Mouse (Mus musculus): ENCODE results near the gene Ffar3.
"Not testable (repeated sequence)": the region's sequence is repeated elsewhere in the genome, so short reads cannot be mapped to it uniquely, and the experiment has no call there.

The Ffar3 gene

GRCm38 (mm10) chr7:30844676-30845297 is 11.2 kb downstream of the Ffar3 start:
- no peak for DNase-seq (ENCODE audit: low read depth)

GRCm38 (mm10) chr7:30842092-30842491 is 13.9 kb downstream of the Ffar3 start:
- no peak for DNase-seq (ENCODE audit: low read depth)

- no peak for DNase-seq (ENCODE audit: low read depth)
These were observed 14.6 kb downstream of the Ffar3 start for GRCm38 (mm10) chr7:30841379-30841778.

GRCm38 (mm10) chr7:30840306-30840705 is 15.7 kb downstream of the Ffar3 start:
- DNase-seq (ENCODE audit: low read depth) = no peak

- DNase-seq (ENCODE audit: low read depth) = no peak
These were observed 18.7 kb downstream of the Ffar3 start for GRCm38 (mm10) chr7:30837277-30837676.

GRCm38 (mm10) chr7:30832684-30833083 is 23.3 kb downstream of the Ffar3 start:
- not testable (repeated sequence) for DNase-seq (ENCODE audit: low read depth)

GRCm38 (mm10) chr7:30832261-30832660 is 23.7 kb downstream of the Ffar3 start:
- DNase-seq (ENCODE audit: low read depth) = peak; percentile 66

GRCm38 (mm10) chr7:30829428-30829827 is 26.6 kb downstream of the Ffar3 start:
- no peak for DNase-seq (ENCODE audit: low read depth)

- DNase-seq (ENCODE audit: low read depth) = not testable (repeated sequence)
These were observed 27.1 kb downstream of the Ffar3 start for GRCm38 (mm10) chr7:30828871-30829270.

GRCm38 (mm10) chr7:30826660-30827059 is 29.3 kb downstream of the Ffar3 start:
- no peak for DNase-seq (ENCODE audit: low read depth)

GRCm38 (mm10) chr7:30824306-30824705 is 31.7 kb downstream of the Ffar3 start:
- no peak for DNase-seq (ENCODE audit: low read depth)

- no peak for DNase-seq (ENCODE audit: low read depth)
These were observed 32.3 kb downstream of the Ffar3 start, which contains the start of gene Ffar2 for GRCm38 (mm10) chr7:30823675-30824074. Gene Ffar2 (minus strand): TSS chr7:30823775.

- DNase-seq (ENCODE audit: low read depth) = no peak
These were observed 34.4 kb downstream of the Ffar3 start for GRCm38 (mm10) chr7:30821532-30821931.

- DNase-seq (ENCODE audit: low read depth) = no peak
These were observed 35.0 kb downstream of the Ffar3 start for GRCm38 (mm10) chr7:30820854-30821445.

- no peak for DNase-seq (ENCODE audit: low read depth)
These were observed 35.8 kb downstream of the Ffar3 start for GRCm38 (mm10) chr7:30820131-30820530.

GRCm38 (mm10) chr7:30812291-30812807 is 43.6 kb downstream of the Ffar3 start:
- DNase-seq (ENCODE audit: low read depth) = peak; percentile 23

- DNase-seq (ENCODE audit: low read depth) = no peak
These were observed 44.2 kb downstream of the Ffar3 start for GRCm38 (mm10) chr7:30811757-30812290.

- peak; percentile 65 for DNase-seq (ENCODE audit: low read depth)
These were observed 45.7 kb downstream of the Ffar3 start for GRCm38 (mm10) chr7:30810319-30810718.

- peak; percentile 81 for DNase-seq (ENCODE audit: low read depth)
These were observed 50.1 kb downstream of the Ffar3 start for GRCm38 (mm10) chr7:30805924-30806323.

Data from induced T-regulatory cell, adult 2 months (primary cell).